Mouse (Mus musculus) forebrain, embryonic 16.5 days (tissue): ENCODE results near the gene Gstt3. TPM values are rescaled to one million over a fixed set of nuclear protein-coding genes. Genes with fewer than 3 reads are reported as not detected.

ENCODE experiments used
- ATAC-seq: fragments of 200-750 bp; cut with Nextera tagmentation; 2 replicates; pipeline ENCODE4 v1.8.0; 2017; ENCODE audit warnings: mild to moderate bottlenecking, moderate library complexity
- H3K27ac ChIP-seq: fragments of 300-500 bp; sonication (generic); 2 replicates; pipeline ENCODE4 v1.5.1; 2014; ENCODE audit warnings: low read length, control low read depth
- H3K27me3 ChIP-seq: fragments of 300-500 bp; sonication (generic); replicated peaks from 2 replicates; pipeline ENCODE4 v1.6.1; 2014; ENCODE audit warnings: low read length; ENCODE audit not compliant: control insufficient read depth, insufficient read depth
- H3K36me3 ChIP-seq: fragments of 300-500 bp; sonication (generic); 2 replicates; pipeline ENCODE4 v1.6.1; 2014; ENCODE audit not compliant: control insufficient read depth, insufficient read depth
- H3K4me1 ChIP-seq: fragments of 300-500 bp; sonication (generic); replicated peaks from 2 replicates; pipeline ENCODE4 v1.6.1; 2014; ENCODE audit warnings: low read length; ENCODE audit not compliant: control insufficient read depth, insufficient read depth
- H3K4me2 ChIP-seq: fragments of 300-500 bp; sonication (generic); 2 replicates; pipeline ENCODE4 v1.6.1; 2014; ENCODE audit warnings: mild to moderate bottlenecking, low read length, control low read depth
- H3K4me3 ChIP-seq: fragments of 300-500 bp; sonication (generic); replicated peaks from 2 replicates; pipeline ENCODE4 v1.5.1; 2014; ENCODE audit warnings: mild to moderate bottlenecking, low read length, control low read depth
- H3K9ac ChIP-seq: fragments of 300-500 bp; sonication (generic); replicated peaks from 2 replicates; pipeline ENCODE4 v1.6.1; 2014; ENCODE audit warnings: low read depth, low read length, control low read depth
- H3K9me3 ChIP-seq: fragments of 300-500 bp; sonication (generic); 2 replicates; pipeline ENCODE4 v1.6.1; 2016; ENCODE audit warnings: low read length; ENCODE audit not compliant: control insufficient read depth
- WGBS: fragments of 180-500 bp; shearing (Covaris S2); extraction: QIAGEN DNeasy Blood & Tissue Kit; methylation state at CpG from one replicate; pipeline ENCODE4 v1.1.7; 2014; 5-methylcytosine and 5-hydroxymethylcytosine counted together
- polyA plus RNA-seq: library from polyadenylated mRNA; unstranded; fragments of >200 nt; fragmentation: Nextera tagmentation; extraction: Ambion mirVana; gene quantifications from 2 replicates; pipeline ENCODE4 v1.2.1, GENCODE M21; 2015

Gstt3 gene
- polyA plus RNA-seq, 1 experiment from 2014 or later: 0.77 TPM

DNA sequence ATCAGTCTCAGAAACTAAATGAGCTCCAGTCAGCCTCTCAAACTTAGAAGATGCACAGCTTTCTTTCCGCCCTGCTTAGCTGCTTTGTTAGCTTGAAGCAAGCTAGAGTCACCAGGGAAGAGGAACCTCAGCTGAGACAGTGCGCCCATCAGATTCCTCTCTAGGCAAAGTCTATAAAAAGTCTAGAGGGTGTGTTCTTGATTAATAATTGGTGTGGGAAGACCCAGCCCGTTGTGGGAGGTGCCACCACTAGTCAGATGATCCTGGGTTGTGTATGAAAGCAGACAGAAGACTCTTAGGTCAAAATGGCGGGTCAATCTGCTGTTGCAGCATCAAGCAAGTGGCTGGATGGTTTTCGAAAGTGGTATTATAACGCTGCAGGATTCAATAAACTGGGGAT, 14.4 kb downstream of the Gstt3 start:
- Histone ChIP-seq H3K36me3 (no peaks in the 10 kb centered on the region), H3K4me2 (no peak overlapping the region), H3K4me1 (peaks cover 16% of the 10 kb centered on the region), H3K27ac (no peak overlapping the region), H3K4me3 (no peak overlapping the region), H3K9ac (no peak overlapping the region), H3K9me3 (no peaks in the 10 kb centered on the region), H3K27me3 (no peaks in the 10 kb centered on the region)
- no peak for ATAC-seq
- WGBS: 91% methylated on average over 6 of the region's 6 CpGs

DNA sequence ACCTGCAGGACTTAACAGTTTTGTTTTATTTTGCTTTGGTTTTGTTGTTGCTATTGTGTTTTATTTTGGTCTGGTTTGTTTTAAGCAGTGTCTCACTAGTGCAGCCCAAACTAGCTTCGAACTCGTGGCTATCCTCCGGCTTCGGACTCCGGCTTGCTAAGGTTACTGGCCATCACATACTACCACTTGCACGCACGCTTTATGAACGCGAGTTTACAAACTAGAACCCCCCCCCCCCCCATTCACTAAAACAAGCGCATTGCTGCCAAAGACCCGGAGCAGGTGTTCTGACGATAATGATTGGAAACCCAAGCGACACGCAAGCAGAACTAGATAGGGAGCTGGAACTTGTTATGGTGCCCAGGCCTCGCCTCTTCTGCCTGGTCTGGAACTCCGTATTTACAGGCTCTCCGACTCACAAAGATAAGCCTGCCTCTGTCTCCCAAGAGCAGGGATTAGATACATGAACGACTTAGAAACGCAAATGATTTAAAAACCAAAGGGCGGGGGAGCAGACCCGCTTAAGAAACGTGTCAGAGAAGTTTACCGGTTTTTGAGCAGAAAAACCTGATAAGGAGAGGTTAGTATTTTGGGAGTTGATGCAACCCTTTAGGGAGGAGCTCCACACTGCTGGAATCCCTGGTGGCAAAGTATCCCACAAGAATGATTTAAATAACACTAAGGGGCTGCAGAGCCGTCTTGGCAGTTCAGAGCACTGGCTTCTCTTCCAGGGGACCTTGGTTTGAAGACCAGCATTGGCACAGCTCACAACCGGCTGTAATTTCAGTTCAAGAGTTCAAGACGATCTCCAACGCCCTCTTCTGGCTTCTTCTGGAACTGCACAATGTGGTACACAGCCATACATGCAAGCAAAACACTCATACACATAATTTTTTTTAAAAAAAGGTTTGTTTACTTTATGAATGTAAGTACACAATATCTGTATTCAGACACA, 16.4 kb downstream of the Gstt3 start:
- ATAC-seq: peak; percentile 34
- peak overlapping the region; percentile 89 for H3K4me3 ChIP-seq
- H3K4me2 ChIP-seq: peak overlapping the region; percentile 78
- no peaks in the 10 kb centered on the region for H3K36me3 ChIP-seq
- no peaks in the 10 kb centered on the region for H3K9me3 ChIP-seq
- peak overlapping the region; percentile 62 for H3K27ac ChIP-seq
- H3K4me1 ChIP-seq: peaks cover 16% of the 10 kb centered on the region
- H3K9ac ChIP-seq: peak overlapping the region; percentile 40
- no peaks in the 10 kb centered on the region for H3K27me3 ChIP-seq
- 1% methylated on average over 27 of the region's 27 CpGs for WGBS

DNA sequence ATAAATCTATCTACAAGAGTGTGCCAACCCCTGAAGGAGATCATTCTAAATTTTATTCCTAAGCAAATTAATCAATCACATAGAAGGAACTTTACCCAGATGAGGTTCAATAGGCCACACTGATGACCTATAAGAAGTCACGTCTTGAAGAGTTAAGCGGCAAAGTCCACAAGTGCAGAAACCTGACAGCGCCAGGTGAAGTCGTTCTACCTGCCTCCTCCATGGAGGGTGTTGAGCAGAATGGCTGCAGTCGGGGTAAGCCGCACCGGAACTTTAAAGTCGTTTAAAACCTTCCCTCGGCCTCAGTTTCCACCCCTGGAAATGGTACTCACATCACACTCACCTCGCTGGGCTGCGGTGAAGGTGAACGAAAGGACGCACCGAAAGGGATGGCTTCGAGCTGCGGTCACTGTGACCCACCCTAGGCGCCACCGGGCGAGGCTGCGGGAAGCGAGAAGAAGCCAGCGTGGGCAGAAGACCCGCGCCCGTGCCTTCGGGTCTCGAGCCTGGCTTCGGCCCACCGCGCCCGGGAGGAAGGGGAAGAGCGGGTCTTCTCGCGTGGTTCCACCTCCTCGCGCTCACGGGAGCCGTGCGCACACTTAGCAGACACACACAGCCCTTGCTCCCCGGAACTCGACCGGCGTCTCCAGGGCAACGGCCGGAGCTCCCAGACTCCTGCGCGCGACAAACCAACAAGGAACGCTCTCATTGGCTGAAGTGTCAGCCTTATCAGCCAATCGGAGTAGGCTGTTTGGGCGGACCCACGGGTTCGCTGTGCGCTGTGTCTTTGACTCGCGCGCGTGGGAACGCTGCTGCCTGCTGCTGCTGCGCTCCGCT, 17.3 kb downstream of the Gstt3 start, which contains the start of gene Cabin1:
TSS of gene Cabin1 (minus strand) at position 660 of the 837 bp plus-strand sequence.
- Histone ChIP-seq H3K9me3 (no peaks in the 10 kb centered on the region), H3K4me1 (peaks cover 16% of the 10 kb centered on the region), H3K4me3 (peak within 1 kb of the TSS; percentile 89), H3K27ac (peak within 1 kb of the TSS; percentile 67), H3K4me2 (peak within 1 kb of the TSS; percentile 94), H3K9ac (peak within 1 kb of the TSS; percentile 86), H3K36me3 (no peaks in the 10 kb centered on the region), H3K27me3 (no peaks in the 10 kb centered on the region)
- WGBS: under 1% methylated on average over 61 of the region's 61 CpGs
- peak; percentile 99 for ATAC-seq

DNA sequence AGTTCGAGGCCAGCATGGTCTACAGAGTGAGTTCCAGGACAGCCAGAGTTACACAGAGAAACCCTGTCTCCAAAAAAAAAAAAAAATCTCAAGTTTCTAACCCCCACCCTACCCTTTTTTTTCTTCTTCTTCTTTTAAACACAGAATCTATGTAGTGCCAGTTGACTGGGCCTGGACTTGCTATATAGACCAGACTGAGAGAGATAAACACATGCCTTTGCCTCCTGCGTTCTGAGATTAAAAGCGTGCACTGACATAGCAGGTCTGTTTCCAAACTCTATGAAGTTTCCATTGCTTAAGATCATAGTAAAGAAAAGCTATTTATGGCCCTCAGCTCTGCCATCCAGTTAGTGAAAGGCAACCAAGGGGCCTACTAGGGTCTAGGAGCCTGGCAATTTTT, 18.8 kb downstream of the Gstt3 start:
- H3K4me1 ChIP-seq: peaks cover 16% of the 10 kb centered on the region
- H3K36me3 ChIP-seq: no peaks in the 10 kb centered on the region
- ATAC-seq: no peak
- H3K4me3 ChIP-seq: no peak overlapping the region
- H3K4me2 ChIP-seq: no peak overlapping the region
- H3K9ac ChIP-seq: no peak overlapping the region
- 97% methylated on average over 3 of the region's 3 CpGs for WGBS
- H3K27ac ChIP-seq: no peak overlapping the region
- H3K27me3 ChIP-seq: no peaks in the 10 kb centered on the region
- H3K9me3 ChIP-seq: no peaks in the 10 kb centered on the region

DNA sequence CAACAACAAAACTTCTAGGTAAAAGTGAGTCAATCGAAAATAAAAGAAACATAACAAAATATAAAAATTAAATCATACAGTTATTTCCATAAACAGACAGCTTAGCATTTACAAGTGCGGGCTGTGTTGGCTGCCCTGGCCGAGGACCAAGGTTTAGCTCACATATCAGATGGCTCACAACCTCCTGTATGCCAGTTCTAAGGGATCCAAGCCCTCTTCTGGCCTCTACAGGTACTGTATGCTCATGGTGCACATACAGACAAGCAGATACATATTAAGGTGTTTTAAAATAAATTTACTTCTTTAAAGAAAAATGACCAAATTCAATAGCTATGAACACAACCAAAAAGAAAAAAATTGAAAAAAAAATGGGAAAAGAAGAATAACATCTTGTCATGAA, 20.9 kb downstream of the Gstt3 start:
- ATAC-seq: no peak
- H3K4me1 ChIP-seq: peaks cover 16% of the 10 kb centered on the region
- no peak overlapping the region for H3K9ac ChIP-seq
- 97% methylated on average over 3 of the region's 3 CpGs for WGBS
- no peak overlapping the region for H3K27ac ChIP-seq
- H3K36me3 ChIP-seq: no peaks in the 10 kb centered on the region
- no peaks in the 10 kb centered on the region for H3K9me3 ChIP-seq
- no peak overlapping the region for H3K4me2 ChIP-seq
- H3K4me3 ChIP-seq: no peak overlapping the region
- no peaks in the 10 kb centered on the region for H3K27me3 ChIP-seq

DNA sequence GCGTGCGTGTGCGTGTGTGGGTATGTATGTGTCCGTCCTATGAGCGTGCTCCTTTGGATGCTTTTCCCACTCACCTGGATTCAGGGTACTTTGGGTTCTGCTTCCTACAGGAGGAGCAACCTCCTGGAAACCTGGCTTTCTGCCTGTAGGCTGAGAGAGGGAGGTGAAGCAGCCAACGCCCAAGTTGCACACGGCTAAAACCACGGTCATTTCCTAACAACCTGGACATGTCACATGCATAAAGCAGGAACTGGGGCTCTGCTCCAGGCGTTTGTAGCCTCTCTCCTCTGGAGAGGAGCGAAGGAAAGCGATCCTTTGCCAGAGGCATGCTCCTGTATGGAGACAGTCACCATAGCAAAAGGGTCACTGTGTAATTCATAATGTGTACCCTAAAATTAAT, 24.5 kb downstream of the Gstt3 start:
- Histone ChIP-seq H3K27me3 (no peaks in the 10 kb centered on the region), H3K4me2 (no peak overlapping the region), H3K9me3 (no peaks in the 10 kb centered on the region), H3K27ac (no peak overlapping the region), H3K9ac (no peak overlapping the region), H3K4me1 (no peaks in the 10 kb centered on the region), H3K36me3 (peaks cover 18% of the 10 kb centered on the region), H3K4me3 (no peak overlapping the region)
- no peak for ATAC-seq
- WGBS: 96% methylated on average over 11 of the region's 11 CpGs

DNA sequence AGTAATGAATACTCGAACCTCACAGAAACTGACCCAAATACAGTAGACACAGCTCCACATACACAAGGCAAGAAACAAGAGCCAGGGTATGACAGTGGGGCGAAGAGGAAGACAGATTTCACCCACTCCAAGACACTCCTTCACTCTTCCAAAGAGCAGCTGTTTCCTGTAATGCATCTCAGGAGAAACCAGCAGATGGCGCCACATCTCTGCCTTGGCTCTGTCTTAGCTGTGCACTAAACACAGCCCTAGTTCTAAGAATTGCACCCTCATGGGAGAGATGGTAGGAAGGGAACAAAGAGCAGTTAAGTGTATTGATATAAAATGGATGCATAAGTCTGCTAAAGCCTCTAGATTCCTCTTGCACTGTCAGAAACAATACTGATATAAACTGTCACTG, 37.2 kb downstream of the Gstt3 start:
- Histone ChIP-seq H3K4me3 (no peak overlapping the region), H3K9me3 (no peaks in the 10 kb centered on the region), H3K27me3 (no peaks in the 10 kb centered on the region), H3K36me3 (peaks cover 20% of the 10 kb centered on the region), H3K27ac (peak overlapping the region; percentile 77), H3K4me2 (no peak overlapping the region), H3K4me1 (peaks cover 10% of the 10 kb centered on the region), H3K9ac (no peak overlapping the region)
- peak; percentile 93 for ATAC-seq
- WGBS: 43% methylated on average over 3 of the region's 3 CpGs

DNA sequence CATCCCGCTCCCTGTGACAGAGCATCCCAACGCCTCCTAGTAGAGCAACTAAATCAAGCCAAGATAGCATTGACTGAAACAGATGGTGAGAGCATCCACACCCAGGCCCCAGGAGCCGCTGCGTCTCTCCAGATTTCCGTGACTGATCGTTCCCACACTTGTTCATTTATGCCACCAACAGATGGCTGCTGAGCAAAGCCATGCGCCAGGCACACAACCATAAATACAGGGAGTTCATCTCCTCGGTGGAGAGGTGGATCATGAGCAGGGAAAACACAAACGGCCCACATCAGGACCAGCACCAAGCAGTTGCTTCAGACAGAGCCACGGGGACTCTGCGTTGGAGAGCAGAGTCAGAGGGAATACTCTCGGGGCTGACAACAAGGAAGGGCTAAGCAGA, 37.8 kb downstream of the Gstt3 start:
- WGBS: 74% methylated on average over 12 of the region's 12 CpGs
- Histone ChIP-seq H3K9ac (no peak overlapping the region), H3K4me2 (no peak overlapping the region), H3K36me3 (peaks cover 24% of the 10 kb centered on the region), H3K9me3 (no peaks in the 10 kb centered on the region), H3K4me1 (peaks cover 10% of the 10 kb centered on the region), H3K27me3 (no peaks in the 10 kb centered on the region), H3K27ac (peak overlapping the region; percentile 73), H3K4me3 (no peak overlapping the region)
- peak; percentile 52 for ATAC-seq

DNA sequence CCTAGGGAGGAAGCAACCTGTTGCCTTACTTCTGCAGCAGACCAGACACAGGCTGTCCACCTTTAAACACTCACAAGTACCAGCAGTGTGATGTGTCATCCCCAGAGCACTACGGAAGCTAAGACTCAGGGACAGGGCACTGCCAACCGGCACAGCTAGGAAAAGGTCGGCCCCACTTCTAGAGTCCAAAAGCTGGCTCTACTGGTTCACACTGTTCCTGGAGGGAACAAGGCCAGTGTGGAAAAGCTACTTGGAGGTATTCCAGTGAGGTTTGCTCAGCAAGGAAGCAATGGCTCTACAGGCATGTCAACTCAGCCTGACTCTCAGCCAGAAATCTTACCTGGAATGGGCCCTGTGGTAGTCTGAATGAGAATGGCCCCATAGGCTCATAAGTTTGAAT, 40.3 kb downstream of the Gstt3 start:
- H3K27ac ChIP-seq: no peak overlapping the region
- H3K4me2 ChIP-seq: no peak overlapping the region
- H3K4me3 ChIP-seq: no peak overlapping the region
- no peaks in the 10 kb centered on the region for H3K27me3 ChIP-seq
- no peak overlapping the region for H3K9ac ChIP-seq
- peaks cover 10% of the 10 kb centered on the region for H3K4me1 ChIP-seq
- no peak for ATAC-seq
- H3K9me3 ChIP-seq: no peaks in the 10 kb centered on the region
- H3K36me3 ChIP-seq: peaks cover 19% of the 10 kb centered on the region; the same call in 1 of the 2 replicates
- 94% methylated on average over 3 of the region's 3 CpGs for WGBS
